Mouse (Mus musculus): ENCODE data around the gene Mbd4.
A peak's percentile ranks its signal among the peaks of the same experiment; 100 is the strongest.
"Not testable (repeated sequence)": the region's sequence is repeated elsewhere in the genome, so short reads cannot be mapped to it uniquely, and the experiment has no call there.

The Mbd4 gene

GRCm38 (mm10) chr6:115859258-115859657 lies 6.1 kb upstream of the Mbd4 start:
- DNase-seq (ENCODE audit: low spot score in 2 of 2), result no peak

- DNase-seq (ENCODE audit: low spot score in 2 of 2), result no peak
These were observed 3.2 kb upstream of the Mbd4 start for GRCm38 (mm10) chr6:115856361-115856745.

- DNase-seq (ENCODE audit: low spot score in 2 of 2), result no peak
These were observed 2.7 kb upstream of the Mbd4 start for GRCm38 (mm10) chr6:115855733-115856360.

- DNase-seq (ENCODE audit: low spot score in 2 of 2), result no peak
These were observed 1.3 kb upstream of the Mbd4 start for GRCm38 (mm10) chr6:115854432-115854831.

- DNase-seq (ENCODE audit: low spot score in 2 of 2), result no peak
These were observed 814 bp upstream of the Mbd4 start for GRCm38 (mm10) chr6:115853985-115854384.

- no peak for DNase-seq (ENCODE audit: low spot score in 2 of 2)
These were observed 603 bp downstream of the Mbd4 start for GRCm38 (mm10) chr6:115852446-115853090.

- DNase-seq (ENCODE audit: low spot score in 2 of 2), result no peak
These were observed 4.4 kb downstream of the Mbd4 start for GRCm38 (mm10) chr6:115848598-115849304.

- peak; percentile 41 to 47 for DNase-seq (ENCODE audit: low spot score in 2 of 2)
These were observed 6.3 kb downstream of the Mbd4 start for GRCm38 (mm10) chr6:115846640-115847411.

GRCm38 (mm10) chr6:115845006-115845405 lies 8.2 kb downstream of the Mbd4 start:
- DNase-seq (ENCODE audit: low spot score in 2 of 2), result no peak

GRCm38 (mm10) chr6:115838745-115839144 lies 14.4 kb downstream of the Mbd4 start:
- DNase-seq (ENCODE audit: low spot score in 2 of 2), result no peak

- peak; percentile 40 to 47 for DNase-seq (ENCODE audit: low spot score in 2 of 2)
These were observed 15.0 kb downstream of the Mbd4 start, which contains the start of gene Efcab12 for GRCm38 (mm10) chr6:115838161-115838597. Efcab12 (minus strand) TSS chr6:115838412.

GRCm38 (mm10) chr6:115833861-115834260 lies 19.3 kb downstream of the Mbd4 start:
- no peak for DNase-seq (ENCODE audit: low spot score in 2 of 2)

GRCm38 (mm10) chr6:115832152-115832850 lies 20.9 kb downstream of the Mbd4 start:
- DNase-seq (ENCODE audit: low spot score in 2 of 2), result no peak

GRCm38 (mm10) chr6:115830779-115831601 lies 22.2 kb downstream of the Mbd4 start:
- DNase-seq (ENCODE audit: low spot score in 2 of 2), result no peak

- not testable (repeated sequence) for DNase-seq (ENCODE audit: low spot score in 2 of 2)
These were observed 29.2 kb downstream of the Mbd4 start for GRCm38 (mm10) chr6:115823850-115824464.

GRCm38 (mm10) chr6:115821216-115821993 lies 31.8 kb downstream of the Mbd4 start:
- no peak for DNase-seq (ENCODE audit: low spot score in 2 of 2)

GRCm38 (mm10) chr6:115818129-115818528 lies 35.0 kb downstream of the Mbd4 start:
- DNase-seq (ENCODE audit: low spot score in 2 of 2), result no peak

- no peak for DNase-seq (ENCODE audit: low spot score in 2 of 2)
These were observed 38.1 kb downstream of the Mbd4 start for GRCm38 (mm10) chr6:115815041-115815440.

- no peak for DNase-seq (ENCODE audit: low spot score in 2 of 2)
These were observed 39.1 kb downstream of the Mbd4 start for GRCm38 (mm10) chr6:115814104-115814503.

All from frontal cortex, postnatal 25 days (tissue).